Mouse (Mus musculus) limb, embryonic 15.5 days (tissue): ENCODE results near the gene Kcnb1. TPM values are rescaled to one million over a fixed set of nuclear protein-coding genes. Genes with fewer than 3 reads are reported as not detected.

Experiments
- ATAC-seq: fragments of 200-750 bp; cut with Nextera tagmentation; 2 replicates; pipeline ENCODE4 v1.8.0; 2017; ENCODE audit warnings: low read depth, moderate TSS enrichment; ENCODE audit not compliant: insufficient number of reproducible peaks, low FRiP score, low TSS enrichment
- H3K27ac ChIP-seq: fragments of 300-500 bp; sonication (generic); 2 replicates; pipeline ENCODE4 v1.5.1; 2015; ENCODE audit warnings: moderate library complexity, mild to moderate bottlenecking, inconsistent platforms
- H3K27me3 ChIP-seq: fragments of 300-500 bp; sonication (generic); 2 replicates; pipeline ENCODE4 v1.6.1; 2015; ENCODE audit warnings: inconsistent platforms
- H3K36me3 ChIP-seq: fragments of 300-500 bp; sonication (generic); 2 replicates; pipeline ENCODE4 v1.6.1; 2015; ENCODE audit warnings: inconsistent platforms
- H3K4me1 ChIP-seq: fragments of 300-500 bp; sonication (generic); 2 replicates; pipeline ENCODE4 v1.6.1; 2015; ENCODE audit warnings: inconsistent platforms
- H3K4me2 ChIP-seq: fragments of 300-500 bp; sonication (generic); 2 replicates; pipeline ENCODE4 v1.6.1; 2015; ENCODE audit warnings: mild to moderate bottlenecking, inconsistent platforms
- H3K4me3 ChIP-seq: fragments of 300-500 bp; sonication (generic); 2 replicates; pipeline ENCODE4 v1.5.1; 2015; ENCODE audit warnings: mild to moderate bottlenecking, inconsistent platforms
- H3K9ac ChIP-seq: fragments of 300-500 bp; sonication (generic); 2 replicates; pipeline ENCODE4 v1.6.1; 2015; ENCODE audit warnings: inconsistent platforms
- H3K9me3 ChIP-seq: fragments of 300-500 bp; sonication (generic); 2 replicates; pipeline ENCODE4 v1.6.1; 2016; ENCODE audit warnings: inconsistent platforms
- WGBS: fragments of 180-500 bp; shearing (Covaris S2); methylation state at CpG from one replicate; pipeline ENCODE4 v1.1.7; 2015; 5-methylcytosine and 5-hydroxymethylcytosine counted together
- polyA plus RNA-seq: library from polyadenylated mRNA; unstranded; fragments of >200 nt; fragmentation: Nextera tagmentation; extraction: Ambion mirVana; gene quantifications from 2 replicates; pipeline ENCODE4 v1.2.1, GENCODE M21; 2015

The Kcnb1 gene
- polyA plus RNA-seq, 1 experiment from 2014 or later = 0.73 TPM

- no peak for ATAC-seq
- H3K9me3 ChIP-seq = no peaks in the 10 kb centered on the region
- no peak overlapping the region for H3K9ac ChIP-seq
- H3K27me3 ChIP-seq = no peaks in the 10 kb centered on the region
- no peak overlapping the region for H3K27ac ChIP-seq
- no peaks in the 10 kb centered on the region for H3K36me3 ChIP-seq
- H3K4me2 ChIP-seq = no peak overlapping the region
- 81% methylated on average over 5 of the region's 5 CpGs for WGBS
- no peak overlapping the region for H3K4me3 ChIP-seq
- no peaks in the 10 kb centered on the region for H3K4me1 ChIP-seq
These were observed 103.1 kb downstream of the Kcnb1 start for GRCm38 (mm10) chr2:167086836-167087235.

GRCm38 (mm10) chr2:167086092-167086491, 103.9 kb downstream of the Kcnb1 start:
- no peaks in the 10 kb centered on the region; the same call in 1 of the 2 replicates for H3K4me1 ChIP-seq
- no peak overlapping the region for H3K27ac ChIP-seq
- no peak for ATAC-seq
- WGBS = 64% methylated on average over 11 of the region's 11 CpGs
- H3K27me3 ChIP-seq = no peaks in the 10 kb centered on the region
- H3K36me3 ChIP-seq = no peaks in the 10 kb centered on the region
- no peaks in the 10 kb centered on the region for H3K9me3 ChIP-seq
- no peak overlapping the region for H3K4me3 ChIP-seq
- no peak overlapping the region for H3K9ac ChIP-seq
- no peak overlapping the region for H3K4me2 ChIP-seq

- Histone ChIP-seq H3K9ac (no peak overlapping the region), H3K4me3 (no peak overlapping the region), H3K4me1 (peaks cover 23% of the 10 kb centered on the region), H3K9me3 (no peaks in the 10 kb centered on the region), H3K4me2 (no peak overlapping the region), H3K27me3 (no peaks in the 10 kb centered on the region), H3K27ac (no peak overlapping the region), H3K36me3 (no peaks in the 10 kb centered on the region)
- ATAC-seq = no peak
- WGBS = 28% methylated on average over 4 of the region's 4 CpGs
These were observed 108.3 kb downstream of the Kcnb1 start for GRCm38 (mm10) chr2:167081639-167082038.

GRCm38 (mm10) chr2:167081135-167081534, 108.8 kb downstream of the Kcnb1 start:
- H3K4me3 ChIP-seq = no peak overlapping the region
- H3K27me3 ChIP-seq = no peaks in the 10 kb centered on the region
- H3K4me1 ChIP-seq = peaks cover 23% of the 10 kb centered on the region
- H3K36me3 ChIP-seq = no peaks in the 10 kb centered on the region
- no peak overlapping the region for H3K4me2 ChIP-seq
- 64% methylated on average over 6 of the region's 6 CpGs for WGBS
- no peak overlapping the region for H3K27ac ChIP-seq
- H3K9me3 ChIP-seq = no peaks in the 10 kb centered on the region
- H3K9ac ChIP-seq = no peak overlapping the region
- no peak for ATAC-seq

- Histone ChIP-seq H3K4me2 (no peak overlapping the region), H3K4me1 (peaks cover 23% of the 10 kb centered on the region), H3K9me3 (no peaks in the 10 kb centered on the region), H3K9ac (no peak overlapping the region), H3K36me3 (no peaks in the 10 kb centered on the region), H3K4me3 (no peak overlapping the region), H3K27ac (no peak overlapping the region), H3K27me3 (no peaks in the 10 kb centered on the region)
- no peak for ATAC-seq
- 85% methylated on average over 3 of the region's 3 CpGs for WGBS
These were observed 109.6 kb downstream of the Kcnb1 start for GRCm38 (mm10) chr2:167080387-167080786.

GRCm38 (mm10) chr2:167079535-167080257, 110.3 kb downstream of the Kcnb1 start:
- Histone ChIP-seq H3K9me3 (no peaks in the 10 kb centered on the region), H3K36me3 (no peaks in the 10 kb centered on the region), H3K4me2 (no peak overlapping the region), H3K4me3 (no peak overlapping the region), H3K9ac (no peak overlapping the region), H3K4me1 (peaks cover 23% of the 10 kb centered on the region), H3K27me3 (no peaks in the 10 kb centered on the region), H3K27ac (0 out of 2 replicates have a peak overlapping the region, but pooled peaks have one; percentile 33)
- ATAC-seq = peak; percentile 61; the same call in 1 of the 2 replicates
- 44% methylated on average over 18 of the region's 18 CpGs for WGBS

GRCm38 (mm10) chr2:167078931-167079495, 110.9 kb downstream of the Kcnb1 start:
- ATAC-seq = 0 out of 2 replicates have a peak, but pooled peaks have one; percentile 35
- 51% methylated on average over 9 of the region's 9 CpGs for WGBS
- no peak overlapping the region for H3K4me2 ChIP-seq
- H3K27ac ChIP-seq = 0 out of 2 replicates have a peak overlapping the region, but pooled peaks have one; percentile 33
- H3K4me3 ChIP-seq = no peak overlapping the region
- H3K9ac ChIP-seq = no peak overlapping the region
- no peaks in the 10 kb centered on the region for H3K27me3 ChIP-seq
- H3K9me3 ChIP-seq = no peaks in the 10 kb centered on the region
- H3K36me3 ChIP-seq = no peaks in the 10 kb centered on the region
- peaks cover 23% of the 10 kb centered on the region for H3K4me1 ChIP-seq

- 36% methylated on average over 7 of the region's 7 CpGs for WGBS
- no peak overlapping the region for H3K4me2 ChIP-seq
- no peak for ATAC-seq
- no peaks in the 10 kb centered on the region for H3K9me3 ChIP-seq
- no peak overlapping the region for H3K4me3 ChIP-seq
- peaks cover 23% of the 10 kb centered on the region for H3K4me1 ChIP-seq
- H3K36me3 ChIP-seq = no peaks in the 10 kb centered on the region
- no peak overlapping the region for H3K27ac ChIP-seq
- no peak overlapping the region for H3K9ac ChIP-seq
- H3K27me3 ChIP-seq = no peaks in the 10 kb centered on the region
These were observed 111.5 kb downstream of the Kcnb1 start for GRCm38 (mm10) chr2:167078486-167078885.

GRCm38 (mm10) chr2:167077199-167077962, 112.6 kb downstream of the Kcnb1 start:
- H3K36me3 ChIP-seq = no peaks in the 10 kb centered on the region
- no peak overlapping the region for H3K27ac ChIP-seq
- no peak overlapping the region for H3K9ac ChIP-seq
- H3K4me3 ChIP-seq = no peak overlapping the region
- H3K27me3 ChIP-seq = no peaks in the 10 kb centered on the region
- no peaks in the 10 kb centered on the region for H3K9me3 ChIP-seq
- H3K4me1 ChIP-seq = peaks cover 25% of the 10 kb centered on the region
- H3K4me2 ChIP-seq = no peak overlapping the region
- 71% methylated on average over 11 of the region's 11 CpGs for WGBS
- ATAC-seq = no peak

GRCm38 (mm10) chr2:167076759-167077158, 113.2 kb downstream of the Kcnb1 start:
- peaks cover 28% of the 10 kb centered on the region for H3K4me1 ChIP-seq
- no peak overlapping the region for H3K27ac ChIP-seq
- H3K9me3 ChIP-seq = no peaks in the 10 kb centered on the region
- no peak overlapping the region for H3K9ac ChIP-seq
- H3K4me2 ChIP-seq = no peak overlapping the region
- H3K27me3 ChIP-seq = no peaks in the 10 kb centered on the region
- WGBS = 72% methylated on average over 2 of the region's 2 CpGs
- H3K4me3 ChIP-seq = no peak overlapping the region
- no peak for ATAC-seq
- H3K36me3 ChIP-seq = no peaks in the 10 kb centered on the region

- Histone ChIP-seq H3K27me3 (no peaks in the 10 kb centered on the region), H3K27ac (no peak overlapping the region), H3K4me1 (peaks cover 31% of the 10 kb centered on the region), H3K9me3 (no peaks in the 10 kb centered on the region), H3K9ac (no peak overlapping the region), H3K4me3 (no peak overlapping the region), H3K36me3 (no peaks in the 10 kb centered on the region), H3K4me2 (no peak overlapping the region)
- ATAC-seq = no peak
- WGBS = 86% methylated on average over 4 of the region's 4 CpGs
These were observed 113.6 kb downstream of the Kcnb1 start for GRCm38 (mm10) chr2:167076352-167076751.

GRCm38 (mm10) chr2:167074587-167074986, 115.4 kb downstream of the Kcnb1 start:
- H3K4me1 ChIP-seq = peaks cover 27% of the 10 kb centered on the region
- no peak for ATAC-seq
- H3K9me3 ChIP-seq = no peaks in the 10 kb centered on the region
- no peak overlapping the region for H3K9ac ChIP-seq
- no peak overlapping the region for H3K4me3 ChIP-seq
- H3K36me3 ChIP-seq = no peaks in the 10 kb centered on the region
- WGBS = 89% methylated on average over 5 of the region's 5 CpGs
- H3K4me2 ChIP-seq = no peak overlapping the region
- no peaks in the 10 kb centered on the region for H3K27me3 ChIP-seq
- H3K27ac ChIP-seq = no peak overlapping the region
